Mouse (Mus musculus) layer of hippocampus, adult 2 months (tissue): ENCODE measurements around the gene Ctsf. TPM values are rescaled to one million over a fixed set of nuclear protein-coding genes. Genes with fewer than 3 reads are reported as not detected.
"Not testable (repeated sequence)": the region's sequence is repeated elsewhere in the genome, so short reads cannot be mapped to it uniquely, and the experiment has no call there.

Experiments
- DNase-seq, 2 experiments: peaks; one replicate each; pipeline ENCODE4 v3.0.0; 2022; ENCODE audit warnings: low spot score in 2 of 2
- H3K27ac ChIP-seq: fragments of 200-600 bp; 2 replicates; pipeline ENCODE4 v1.8.1; 2022
- H3K4me3 ChIP-seq: fragments of 200-600 bp; 2 replicates; pipeline ENCODE4 v1.8.1; 2022; ENCODE audit warnings: mild to moderate bottlenecking
- CTCF ChIP-seq: fragments of 200-600 bp; conservative IDR thresholded peaks from 2 replicates; pipeline ENCODE4 v1.8.1; 2022; ENCODE audit warnings: antibody characterized with exemption, mild to moderate bottlenecking, moderate library complexity
- total RNA-seq, 2 experiments: library from RNA; stranded (reverse); gene quantifications; 2 replicates each; pipeline ENCODE4 v1.2.3; 2021

The Ctsf gene
- total RNA-seq, 2 experiments from 2014 or later = 108 to 114 TPM

DNA sequence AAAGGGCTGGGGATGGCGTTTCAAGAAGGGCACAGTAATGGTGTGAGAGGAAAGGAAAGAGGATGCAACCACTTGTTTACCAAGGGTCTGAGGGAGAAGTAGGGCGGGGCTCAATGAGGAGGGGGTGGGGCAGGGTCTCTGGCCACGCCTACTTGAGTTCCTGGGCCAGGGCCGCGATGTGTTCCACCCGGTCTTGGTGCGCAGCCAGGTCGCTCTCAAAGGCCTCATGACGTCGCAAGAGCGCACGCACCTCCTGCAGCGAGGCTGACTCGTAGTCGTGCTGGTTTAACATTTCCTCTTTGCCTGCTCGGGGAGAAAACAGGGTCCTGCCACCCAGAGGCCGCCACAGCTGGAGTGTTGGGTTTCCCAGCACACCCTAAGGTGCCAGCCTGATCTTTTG lies 10.2 kb downstream of the Ctsf start:
- no peak for DNase-seq
- no peak for TF ChIP-seq CTCF
- no peak overlapping the region for H3K27ac ChIP-seq

GRCm38 (mm10) chr19:4874613-4875012 lies 19.7 kb downstream of the Ctsf start:
- H3K27ac ChIP-seq, DNase-seq, H3K4me3 ChIP-seq: not testable (repeated sequence)

More for the DNA sequence above, 10.2 kb downstream of the Ctsf start:
- H3K4me3 ChIP-seq = no peak overlapping the region

DNA sequence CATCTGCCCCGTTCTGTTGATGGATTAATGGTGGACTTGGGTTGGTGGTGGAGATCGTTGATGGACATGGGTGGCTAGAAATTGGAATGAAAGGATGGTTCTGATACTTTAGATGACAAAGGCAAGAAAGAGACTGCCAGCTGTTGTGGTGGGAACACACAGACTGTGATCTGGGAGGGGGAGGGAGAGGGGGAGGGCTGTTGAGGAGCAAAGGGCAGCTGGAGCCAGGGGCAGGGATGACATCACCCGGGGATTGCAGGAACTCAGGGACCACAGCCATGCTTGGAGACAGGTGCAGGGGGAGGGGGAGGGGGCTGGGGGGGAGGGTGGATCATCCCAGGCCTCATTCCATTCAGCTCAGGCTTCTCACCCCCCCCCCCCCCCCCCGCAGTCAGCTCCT lies 21.3 kb downstream of the Ctsf start:
- Histone ChIP-seq H3K27ac (no peak overlapping the region), H3K4me3 (no peak overlapping the region)
- no peak for DNase-seq
- no peak for TF ChIP-seq CTCF

DNA sequence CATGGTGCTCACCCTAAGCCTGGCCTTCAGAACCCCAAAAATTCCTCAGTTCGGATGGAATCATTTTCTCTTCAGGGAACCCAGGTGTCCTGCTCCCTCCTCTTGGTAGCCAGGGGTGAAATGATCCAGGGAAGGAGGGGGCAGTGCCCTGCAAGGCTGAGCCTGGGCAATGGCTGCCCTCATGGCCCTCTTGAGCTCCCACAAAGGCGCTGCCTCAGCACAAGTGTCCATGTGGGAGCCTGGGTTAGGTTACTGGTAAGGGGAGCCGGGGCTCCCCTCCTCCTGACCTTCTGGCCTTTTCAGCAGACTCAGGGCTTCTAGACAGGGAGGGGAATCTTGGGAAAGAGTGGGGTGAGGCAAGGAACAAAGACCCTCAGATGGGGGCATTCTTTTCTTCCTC lies 21.8 kb downstream of the Ctsf start:
- no peak for DNase-seq
- no peak overlapping the region for H3K27ac ChIP-seq
- no peak for TF ChIP-seq CTCF
- H3K4me3 ChIP-seq = no peak overlapping the region

DNA sequence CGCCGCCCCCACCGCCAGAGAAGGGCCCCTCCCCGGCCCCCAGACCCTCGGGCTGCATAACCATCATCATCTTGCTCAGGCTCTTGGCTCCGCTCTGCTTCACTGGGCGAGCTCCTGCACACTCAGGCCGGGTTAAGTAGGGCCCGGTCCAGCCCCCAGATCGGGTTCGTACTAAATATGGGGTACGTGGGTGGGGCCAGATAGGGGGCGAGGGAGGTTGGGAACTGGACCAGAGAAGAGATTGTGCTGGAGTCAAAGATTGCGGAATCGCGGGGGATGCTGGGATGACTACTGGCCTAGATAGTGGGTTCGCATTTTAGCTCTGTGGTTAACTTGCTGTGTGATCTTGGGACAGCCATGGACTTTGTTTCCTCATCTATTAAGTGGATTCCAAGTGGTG lies 22.9 kb downstream of the Ctsf start, which contains the start of gene Actn3:
Actn3 (minus strand) TSS at position 125 of the 400 bp plus-strand sequence.
- Histone ChIP-seq H3K27ac (peak within 1 kb of the TSS; percentile 92), H3K4me3 (peak within 1 kb of the TSS; percentile 85)
- no peak for TF ChIP-seq CTCF
- DNase-seq = no peak

- peak within 1 kb of the TSS; percentile 85 for H3K4me3 ChIP-seq
- H3K27ac ChIP-seq = peak within 1 kb of the TSS; percentile 92
- TF ChIP-seq CTCF = no peak
- DNase-seq = peak; percentile 95 to 96
These were observed 23.7 kb downstream of the Ctsf start, which contains the start of gene Zdhhc24 for GRCm38 (mm10) chr19:4878405-4879323. Gene Zdhhc24, plus strand, starts transcription at chr19:4878668.

DNA sequence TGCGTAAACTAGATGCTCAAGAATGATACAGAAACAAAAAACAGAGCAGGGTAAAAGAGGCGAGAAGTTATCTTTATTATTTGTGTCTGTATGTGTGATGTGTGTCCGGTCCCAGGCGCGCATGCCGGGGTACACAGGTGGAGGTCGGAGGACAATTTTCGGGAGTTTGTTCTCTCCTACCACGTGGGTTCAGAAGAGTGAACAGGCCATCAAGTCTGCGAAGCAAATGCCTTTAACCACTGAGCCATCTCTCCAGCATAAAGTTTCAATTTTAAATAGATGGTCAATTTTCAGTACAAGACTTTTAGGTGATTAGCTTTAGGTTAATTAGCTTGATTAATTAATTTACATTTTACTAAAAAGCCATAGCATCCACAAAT lies 24.4 kb downstream of the Ctsf start:
- Histone ChIP-seq H3K27ac (peak overlapping the region; percentile 92; the same call in 1 of the 2 replicates), H3K4me3 (peak overlapping the region; percentile 85)
- TF ChIP-seq CTCF = no peak
- no peak for DNase-seq

- Histone ChIP-seq H3K4me3 (no peak overlapping the region), H3K27ac (no peak overlapping the region)
- TF ChIP-seq CTCF = no peak
- DNase-seq = no peak
These were observed 29.0 kb downstream of the Ctsf start for GRCm38 (mm10) chr19:4883961-4884360.

DNA sequence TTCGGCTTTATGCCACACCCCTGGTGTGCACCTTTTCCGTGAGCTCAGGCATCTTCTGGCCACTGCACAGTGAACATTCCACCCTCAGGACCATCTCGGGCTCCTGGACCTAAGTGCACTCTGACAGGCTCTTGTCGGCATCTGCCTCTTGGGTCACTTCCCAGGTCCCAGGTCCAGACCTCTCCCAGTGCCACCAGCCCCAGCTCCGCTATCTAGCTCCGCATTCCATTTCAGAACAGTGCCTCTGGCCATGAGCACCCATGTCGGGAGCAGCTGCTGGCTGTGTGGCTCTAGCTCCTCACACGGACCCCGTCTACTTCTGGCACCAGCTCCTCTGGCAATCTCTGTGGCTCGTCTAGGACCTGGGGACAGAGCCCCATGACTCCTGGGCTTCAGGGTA lies 34.9 kb downstream of the Ctsf start:
- Histone ChIP-seq H3K27ac (no peak overlapping the region), H3K4me3 (no peak overlapping the region)
- no peak for TF ChIP-seq CTCF
- no peak for DNase-seq

GRCm38 (mm10) chr19:4891798-4892197 lies 36.9 kb downstream of the Ctsf start:
- Histone ChIP-seq H3K27ac (no peak overlapping the region), H3K4me3 (no peak overlapping the region)
- DNase-seq = no peak
- TF ChIP-seq CTCF = no peak

DNA sequence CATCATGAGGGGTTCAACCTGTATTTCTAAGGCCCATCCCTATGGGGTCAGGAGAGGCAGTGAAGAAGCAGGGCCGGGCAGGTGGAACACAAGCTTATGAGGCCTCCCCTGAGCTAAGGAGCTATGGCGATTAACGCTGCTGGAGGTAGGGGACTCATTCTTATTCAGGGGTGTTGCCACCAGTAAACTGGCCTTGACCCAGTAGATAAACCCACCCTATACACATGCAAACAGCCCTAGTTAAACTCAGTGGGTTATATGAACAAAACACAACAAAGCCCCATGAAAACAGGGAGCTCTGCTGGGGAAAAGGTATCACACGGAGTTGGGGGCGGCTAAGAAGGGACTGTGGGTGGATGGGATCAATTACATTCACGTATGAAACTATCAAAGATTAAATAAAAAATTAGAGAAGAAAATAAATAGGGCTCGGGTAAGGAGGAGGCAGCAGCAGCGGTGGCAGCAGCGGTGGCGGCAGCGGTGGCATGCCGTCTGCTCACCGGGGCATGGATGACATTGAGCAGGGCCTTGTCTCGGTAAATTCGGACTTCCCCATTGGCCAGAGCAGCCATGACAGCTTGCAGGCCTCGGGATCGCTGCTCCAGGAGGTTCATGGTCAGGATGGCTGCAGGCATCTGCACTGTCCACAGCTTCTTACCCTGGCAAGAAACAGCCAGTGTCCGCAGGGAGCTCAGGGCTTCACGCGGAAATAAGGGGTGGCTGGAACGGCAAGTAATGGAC lies 42.0 kb downstream of the Ctsf start:
- Histone ChIP-seq H3K4me3 (no peak overlapping the region), H3K27ac (no peak overlapping the region)
- TF ChIP-seq CTCF = no peak
- DNase-seq = no peak

DNA sequence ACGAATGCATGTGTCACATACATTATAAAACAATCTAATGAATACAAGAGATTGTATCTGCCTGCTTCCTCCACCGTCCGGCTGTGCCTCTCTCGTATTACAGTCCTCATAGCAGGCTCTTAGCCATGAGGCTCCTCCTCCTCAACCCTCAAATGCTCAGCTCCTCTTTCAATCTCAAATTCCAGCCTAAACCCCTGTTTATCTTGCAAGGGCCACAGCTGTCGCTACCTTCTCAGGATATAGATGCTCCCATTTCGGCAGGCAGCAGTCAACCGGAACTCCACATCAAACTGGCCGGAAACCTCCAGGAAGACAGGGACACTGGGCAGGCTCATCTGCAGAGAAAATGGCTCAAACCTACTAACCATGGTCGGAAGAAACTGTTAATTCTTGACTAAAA lies 44.0 kb downstream of the Ctsf start:
- no peak for DNase-seq
- TF ChIP-seq CTCF = no peak
- H3K27ac ChIP-seq = no peak overlapping the region
- no peak overlapping the region for H3K4me3 ChIP-seq

- H3K27ac ChIP-seq = no peak overlapping the region
These were observed 45.0 kb downstream of the Ctsf start for GRCm38 (mm10) chr19:4899888-4900287.

More at GRCm38 (mm10) chr19:4899888-4900287, 45.0 kb downstream of the Ctsf start:
- TF ChIP-seq CTCF = no peak
- no peak for DNase-seq
- no peak overlapping the region for H3K4me3 ChIP-seq
